Mouse (Mus musculus) stomach, postnatal 0 days (tissue): ENCODE data around the gene Mef2d.

Source experiments
- CTCF ChIP-seq: IDR thresholded peaks from 2 replicates; pipeline ENCODE4 v1.5.1; 2016; ENCODE audit warnings: antibody characterized with exemption, low read depth, mild to moderate bottlenecking, moderate library complexity
- EP300 ChIP-seq: optimal IDR thresholded peaks from 2 replicates; pipeline ENCODE3; 2016; ENCODE audit warnings: antibody characterized with exemption

DNA sequence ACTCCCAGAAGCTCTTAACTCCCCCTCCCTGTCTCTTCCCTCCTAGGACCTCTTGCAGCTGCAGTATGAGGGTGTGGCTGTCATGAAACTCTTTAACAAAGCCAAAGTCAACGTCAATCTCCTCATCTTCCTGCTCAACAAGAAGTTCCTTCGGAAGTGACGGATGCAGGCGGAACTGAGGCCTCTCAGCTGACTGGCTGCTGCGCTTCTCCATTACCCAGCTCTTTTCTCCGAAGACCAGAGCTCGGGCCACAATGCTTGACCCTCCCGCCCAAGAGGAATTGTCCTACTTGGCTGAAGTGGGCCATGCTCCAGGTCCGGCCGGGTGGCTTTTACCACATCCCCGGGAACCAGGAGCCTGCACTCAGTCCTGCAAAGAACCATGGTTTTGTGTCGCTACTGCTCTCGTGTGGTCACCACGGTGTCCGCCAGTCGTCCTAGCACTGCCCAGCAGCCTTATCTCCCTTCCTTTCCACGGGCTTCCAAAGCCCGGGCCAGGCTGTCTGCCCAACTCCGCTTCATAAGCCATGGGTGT lies 22.0 kb upstream of the Mef2d start:
- TF ChIP-seq CTCF (no peak), EP300 (no peak)
